Mouse (Mus musculus): Measurements from ENCODE around the gene Tril. TPM values are rescaled to one million over a fixed set of nuclear protein-coding genes. Genes with fewer than 3 reads are reported as not detected.

Tril gene
- polyA plus RNA-seq, 1 experiment from 2014 or later = 5.5 TPM

- H3K36me3 ChIP-seq = no peaks in the 10 kb centered on the region
- ATAC-seq (replicated peaks; ENCODE audit: insufficient number of reproducible peaks, insufficient read depth, low FRiP score, low read depth) = no peak
Measured at GRCm38 (mm10) chr6:53782273-53782672, 38.4 kb downstream of the Tril start.

DNA sequence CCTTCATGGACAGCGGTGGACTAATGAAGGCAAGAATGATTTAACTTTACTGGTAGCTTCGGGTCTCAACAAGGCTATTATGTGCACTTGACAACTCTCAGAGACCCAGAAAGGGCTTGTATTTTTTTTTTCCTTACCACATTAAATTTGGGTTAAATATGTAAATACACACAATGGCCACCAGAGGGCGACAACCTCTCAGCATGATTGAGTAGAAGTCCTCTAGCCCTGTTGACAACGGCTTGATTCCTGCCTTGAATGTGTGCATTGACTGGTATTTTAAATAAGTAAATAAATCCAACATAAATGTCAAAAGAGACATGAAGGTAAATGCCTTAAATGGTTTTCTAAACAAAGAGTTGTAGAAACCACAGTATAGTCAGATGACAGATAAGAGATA is 39.5 kb downstream of the Tril start:
- no peak overlapping the region for H3K9ac ChIP-seq
- H3K4me1 ChIP-seq (replicated peaks) = no peaks in the 10 kb centered on the region
- no peak for ATAC-seq (replicated peaks; ENCODE audit: insufficient number of reproducible peaks, insufficient read depth, low FRiP score, low read depth)
- H3K4me3 ChIP-seq = no peak overlapping the region
- no peaks in the 10 kb centered on the region for H3K9me3 ChIP-seq (replicated peaks)
- no peaks in the 10 kb centered on the region for H3K36me3 ChIP-seq
- 5% methylated on average over 4 of the region's 4 CpGs for WGBS
- H3K27ac ChIP-seq = no peak overlapping the region
- H3K27me3 ChIP-seq = no peaks in the 10 kb centered on the region
- H3K4me2 ChIP-seq = no peak overlapping the region

More at GRCm38 (mm10) chr6:53782273-53782672, 38.4 kb downstream of the Tril start:
- Histone ChIP-seq H3K27ac (no peak overlapping the region), H3K4me3 (no peak overlapping the region), H3K9ac (no peak overlapping the region), H3K4me2 (no peak overlapping the region), H3K9me3 (replicated peaks) (no peaks in the 10 kb centered on the region), H3K4me1 (replicated peaks) (no peaks in the 10 kb centered on the region), H3K27me3 (no peaks in the 10 kb centered on the region)
- WGBS = 86% methylated on average over 5 of the region's 5 CpGs

DNA sequence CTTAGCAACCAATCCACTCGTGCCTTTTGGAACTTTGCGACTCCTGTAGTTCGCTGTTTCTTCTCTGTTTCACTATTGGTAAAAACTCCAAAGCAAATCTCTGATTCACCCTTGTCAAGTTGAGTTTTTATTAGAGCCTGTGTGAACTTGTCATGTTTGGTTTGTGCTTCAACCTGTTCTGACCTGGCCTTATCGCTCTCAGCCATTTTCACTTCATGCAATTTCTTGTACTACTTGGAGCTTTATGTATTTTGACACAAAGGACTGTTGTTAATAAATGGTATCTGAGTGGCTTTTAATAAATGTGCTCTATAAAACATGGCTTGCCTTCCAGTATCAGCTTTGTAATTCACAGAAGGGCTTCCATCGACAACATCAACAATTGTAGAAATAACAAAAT is 40.6 kb downstream of the Tril start:
- Histone ChIP-seq H3K27ac (no peak overlapping the region), H3K9me3 (replicated peaks) (no peaks in the 10 kb centered on the region), H3K36me3 (no peaks in the 10 kb centered on the region), H3K9ac (no peak overlapping the region), H3K4me3 (no peak overlapping the region), H3K27me3 (no peaks in the 10 kb centered on the region), H3K4me2 (no peak overlapping the region), H3K4me1 (replicated peaks) (no peaks in the 10 kb centered on the region)
- no peak for ATAC-seq (replicated peaks; ENCODE audit: insufficient number of reproducible peaks, insufficient read depth, low FRiP score, low read depth)
- 78% methylated on average over 5 of the region's 5 CpGs for WGBS

GRCm38 (mm10) chr6:53779526-53779925 is 41.1 kb downstream of the Tril start:
- H3K27me3 ChIP-seq = no peaks in the 10 kb centered on the region
- H3K36me3 ChIP-seq = no peaks in the 10 kb centered on the region
- no peaks in the 10 kb centered on the region for H3K4me1 ChIP-seq (replicated peaks)
- 59% methylated on average over 7 of the region's 7 CpGs for WGBS
- no peak overlapping the region for H3K4me2 ChIP-seq
- no peak overlapping the region for H3K4me3 ChIP-seq
- H3K9ac ChIP-seq = no peak overlapping the region
- no peaks in the 10 kb centered on the region for H3K9me3 ChIP-seq (replicated peaks)
- no peak for ATAC-seq (replicated peaks; ENCODE audit: insufficient number of reproducible peaks, insufficient read depth, low FRiP score, low read depth)
- no peak overlapping the region for H3K27ac ChIP-seq

DNA sequence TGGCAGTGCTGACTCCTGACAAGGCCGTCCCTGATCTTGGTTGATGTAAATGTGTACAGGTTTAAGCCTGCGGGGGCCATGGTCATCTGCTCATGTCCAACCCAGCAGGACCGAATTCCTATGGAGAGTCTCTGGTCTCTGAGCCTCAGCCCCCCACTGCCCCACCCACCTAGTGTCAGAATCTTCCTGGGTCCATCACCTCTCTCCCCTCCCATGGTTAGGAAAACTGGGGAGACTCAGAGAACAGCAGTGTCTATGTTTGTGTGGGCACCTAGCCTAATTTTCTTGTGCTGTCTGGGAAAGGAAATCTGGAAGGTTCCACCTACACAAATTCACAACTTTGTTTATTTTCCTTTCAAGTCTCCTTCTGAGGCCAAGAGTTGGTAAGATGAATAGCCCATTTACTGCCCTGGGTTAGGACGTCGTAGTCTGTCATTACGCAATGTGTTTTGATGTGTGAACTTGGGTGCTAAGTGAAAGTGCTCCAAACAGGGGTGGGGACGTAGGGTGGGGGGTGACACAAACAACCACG is 42.1 kb downstream of the Tril start:
- H3K27ac ChIP-seq = no peak overlapping the region
- H3K4me1 ChIP-seq (replicated peaks) = no peaks in the 10 kb centered on the region

GRCm38 (mm10) chr6:53768275-53768674 is 52.4 kb downstream of the Tril start:
- no peaks in the 10 kb centered on the region for H3K9me3 ChIP-seq (replicated peaks)
- peaks cover 6% of the 10 kb centered on the region; the same call in 1 of the 2 replicates for H3K4me1 ChIP-seq (replicated peaks)
- H3K27ac ChIP-seq = no peak overlapping the region
- ATAC-seq (replicated peaks; ENCODE audit: insufficient number of reproducible peaks, insufficient read depth, low FRiP score, low read depth) = no peak
- no peaks in the 10 kb centered on the region for H3K36me3 ChIP-seq
- H3K9ac ChIP-seq = no peak overlapping the region
- 79% methylated on average over 4 of the region's 4 CpGs for WGBS
- H3K27me3 ChIP-seq = no peaks in the 10 kb centered on the region
- no peak overlapping the region for H3K4me2 ChIP-seq
- H3K4me3 ChIP-seq = no peak overlapping the region

More for the DNA sequence above, 42.1 kb downstream of the Tril start:
- Histone ChIP-seq H3K9ac (no peak overlapping the region), H3K4me2 (no peak overlapping the region), H3K9me3 (replicated peaks) (no peaks in the 10 kb centered on the region), H3K27me3 (no peaks in the 10 kb centered on the region), H3K4me3 (no peak overlapping the region), H3K36me3 (no peaks in the 10 kb centered on the region)
- WGBS = 61% methylated on average over 8 of the region's 8 CpGs
- ATAC-seq (replicated peaks; ENCODE audit: insufficient number of reproducible peaks, insufficient read depth, low FRiP score, low read depth) = no peak

GRCm38 (mm10) chr6:53766243-53766915 is 54.3 kb downstream of the Tril start:
- 24% methylated on average over 10 of the region's 10 CpGs for WGBS
- no peaks in the 10 kb centered on the region for H3K9me3 ChIP-seq (replicated peaks)
- no peak overlapping the region for H3K9ac ChIP-seq
- no peak overlapping the region for H3K4me3 ChIP-seq
- ATAC-seq (replicated peaks; ENCODE audit: insufficient number of reproducible peaks, insufficient read depth, low FRiP score, low read depth) = no peak
- H3K4me1 ChIP-seq (replicated peaks) = peaks cover 6% of the 10 kb centered on the region; the same call in 1 of the 2 replicates
- no peak overlapping the region for H3K27ac ChIP-seq
- H3K27me3 ChIP-seq = no peaks in the 10 kb centered on the region
- no peaks in the 10 kb centered on the region for H3K36me3 ChIP-seq
- H3K4me2 ChIP-seq = no peak overlapping the region

DNA sequence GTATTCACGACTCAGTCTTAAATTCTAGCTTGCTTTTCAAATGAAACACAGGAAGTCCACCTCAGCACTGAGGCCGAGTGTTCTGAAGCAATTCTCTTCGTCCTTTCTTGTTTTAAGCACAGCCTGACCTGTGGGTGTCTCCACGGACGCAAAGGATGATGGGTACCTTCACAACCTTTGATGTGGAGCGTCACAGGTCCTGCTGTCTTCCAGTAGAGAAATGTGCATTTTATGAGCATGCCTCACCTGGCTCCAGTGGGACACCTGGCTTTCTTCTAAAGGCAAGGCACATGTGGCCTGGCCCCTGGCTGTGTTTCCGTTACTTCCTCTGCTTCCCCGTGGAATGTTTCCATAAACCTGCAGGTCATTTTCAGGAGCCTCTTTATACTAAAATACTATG is 54.9 kb downstream of the Tril start:
- Histone ChIP-seq H3K4me1 (replicated peaks) (peaks cover 7% of the 10 kb centered on the region; the same call in 1 of the 2 replicates), H3K4me2 (no peak overlapping the region), H3K4me3 (no peak overlapping the region), H3K9ac (no peak overlapping the region), H3K27me3 (no peaks in the 10 kb centered on the region), H3K27ac (no peak overlapping the region), H3K36me3 (no peaks in the 10 kb centered on the region), H3K9me3 (replicated peaks) (no peaks in the 10 kb centered on the region)
- ATAC-seq (replicated peaks; ENCODE audit: insufficient number of reproducible peaks, insufficient read depth, low FRiP score, low read depth) = no peak
- WGBS = 61% methylated on average over 8 of the region's 8 CpGs

Other genes starting within 250 kb of the Tril start
- 0.13 TPM in 1 of 2 replicates, not detected in the other for gene Cpvl, start 157.8 kb upstream of the Tril start, polyA plus RNA-seq (2015; fragmentation: Nextera tagmentation; extraction: Ambion mirVana)
- gene Chn2, start 218.7 kb upstream of the Tril start, polyA plus RNA-seq (2015; fragmentation: Nextera tagmentation; extraction: Ambion mirVana) = 5.4 and 6.1 TPM in 2 replicates